Mouse (Mus musculus) stomach, embryonic 14.5 days (tissue): Measurements from ENCODE around the gene Nsg1. TPM values are rescaled to one million over a fixed set of nuclear protein-coding genes. Genes with fewer than 3 reads are reported as not detected.

Experiments
- polyA plus RNA-seq: library from polyadenylated mRNA; unstranded; fragments of >200 nt; fragmentation: Nextera tagmentation; extraction: Ambion mirVana; gene quantifications from 2 replicates; pipeline ENCODE4 v1.2.1, GENCODE M21; 2014

Nsg1 gene
- polyA plus RNA-seq, 1 experiment from 2014 or later: 22.2 TPM

Other genes with a start within 250 kb of the Nsg1 start
- gene Stx18, start 121.2 kb downstream of the Nsg1 start, polyA plus RNA-seq: 42.2 and 47.6 TPM in 2 replicates
- 13.9 and 17.1 TPM in 2 replicates for gene Zbtb49, start 60.5 kb upstream of the Nsg1 start, polyA plus RNA-seq
- gene Lyar, start 60.6 kb upstream of the Nsg1 start, polyA plus RNA-seq: 90.3 and 99.8 TPM in 2 replicates
- 77.0 and 78.4 TPM in 2 replicates for gene Tmem128, start 100.3 kb upstream of the Nsg1 start, polyA plus RNA-seq
- 0.11 TPM in 1 of 2 replicates, not detected in the other for gene Otop1, start 116.1 kb upstream of the Nsg1 start, polyA plus RNA-seq
- gene Drd5, start 159.5 kb upstream of the Nsg1 start, polyA plus RNA-seq: not detected in 2 replicates